Mouse (Mus musculus): ENCODE data around the gene Cyp2d22.
"Not testable (repeated sequence)": the region's sequence is repeated elsewhere in the genome, so short reads cannot be mapped to it uniquely, and the experiment has no call there.

Gene Cyp2d22

GRCm38 (mm10) chr15:82376393-82377138 is 3.5 kb downstream of the Cyp2d22 start:
- no peak for DNase-seq (ENCODE audit: low spot score in 2 of 2)

DNA sequence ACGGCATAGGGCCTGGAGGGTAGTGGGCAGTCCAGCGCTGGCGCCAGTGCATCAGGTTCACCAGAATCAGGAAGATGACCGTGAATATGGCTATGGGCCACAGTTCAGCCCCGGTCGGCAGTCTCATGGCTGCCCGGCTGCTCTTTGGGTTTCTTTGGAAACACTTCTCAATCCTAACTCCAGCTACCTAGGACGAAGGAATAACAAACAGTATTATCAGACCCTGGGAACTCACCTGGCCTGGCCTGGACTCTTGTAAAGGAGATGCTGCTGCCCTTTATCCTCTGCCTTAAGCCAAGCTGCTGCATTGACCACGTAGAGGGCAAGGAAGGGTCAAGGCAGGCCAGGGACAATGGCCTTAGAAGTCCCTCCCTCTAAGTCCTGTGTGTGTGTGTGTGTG is 4.2 kb downstream of the Cyp2d22 start:
- DNase-seq (ENCODE audit: low spot score in 2 of 2) = no peak

DNA sequence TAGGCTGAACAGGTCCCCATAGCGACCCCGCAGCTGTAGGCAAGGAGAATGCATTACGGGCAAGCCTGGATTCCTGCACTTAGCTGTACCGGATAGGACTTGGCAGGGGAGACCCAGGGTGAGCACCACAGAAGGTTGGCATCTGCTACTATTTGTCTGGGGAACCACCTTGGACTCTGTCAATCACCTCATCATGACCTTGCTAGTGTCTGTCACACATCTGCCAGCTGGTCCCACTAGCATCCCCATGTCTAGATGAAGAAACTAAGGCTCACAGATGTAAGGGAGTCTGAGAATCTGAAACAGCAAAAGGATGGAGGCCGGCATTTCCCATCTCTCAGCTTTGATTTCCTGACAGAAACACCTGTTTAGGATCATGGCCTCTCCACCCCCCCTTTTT is 5.6 kb downstream of the Cyp2d22 start:
- DNase-seq (ENCODE audit: low spot score in 2 of 2) = no peak

GRCm38 (mm10) chr15:82372991-82373390 is 7.1 kb downstream of the Cyp2d22 start:
- DNase-seq (ENCODE audit: low spot score in 2 of 2) = no peak

- DNase-seq (ENCODE audit: low spot score in 2 of 2) = no peak
Observed at GRCm38 (mm10) chr15:82372446-82372845, 7.6 kb downstream of the Cyp2d22 start.

DNA sequence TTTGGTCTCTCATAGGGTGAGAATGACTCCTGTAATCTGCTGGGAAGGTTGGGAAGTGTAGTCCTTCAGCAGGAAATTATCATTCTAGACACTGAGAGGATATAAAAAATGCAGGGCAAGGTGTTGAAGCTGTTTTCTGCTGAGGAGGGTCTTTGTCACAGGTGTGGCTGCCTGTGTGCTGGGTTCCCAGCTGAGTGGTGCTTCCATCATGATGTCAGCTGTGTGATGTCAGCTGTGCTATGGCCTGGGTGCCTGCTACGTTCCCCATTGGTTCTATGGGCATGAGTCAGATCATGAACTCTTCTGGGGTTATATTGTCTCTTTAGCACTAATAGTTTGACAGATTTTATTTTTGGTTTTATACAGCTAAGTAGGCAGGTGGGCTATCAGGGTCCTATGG is 11.2 kb downstream of the Cyp2d22 start:
- no peak for DNase-seq (ENCODE audit: low spot score in 2 of 2)

- no peak for DNase-seq (ENCODE audit: low spot score in 2 of 2)
Observed at GRCm38 (mm10) chr15:82368146-82368545, 11.9 kb downstream of the Cyp2d22 start.

DNA sequence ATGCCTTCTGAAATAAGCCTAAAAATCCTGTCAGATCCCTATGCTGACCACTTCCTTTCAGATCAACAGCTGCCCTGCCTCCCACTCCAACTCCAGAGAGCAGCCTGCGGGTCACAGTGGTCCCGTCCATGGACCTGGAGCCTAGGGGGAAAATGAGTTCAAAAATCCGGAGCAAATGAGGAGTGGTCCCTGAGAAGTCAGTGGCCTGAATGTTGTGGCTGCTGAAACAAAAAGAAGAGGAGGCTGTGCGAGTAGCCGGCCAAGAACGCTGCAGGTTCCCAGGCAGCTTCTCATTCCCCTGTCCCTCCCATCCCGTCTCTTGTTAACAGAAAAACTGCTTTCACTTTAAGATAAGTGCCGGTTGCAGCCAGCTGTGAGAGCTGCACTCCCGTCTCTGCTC is 15.5 kb downstream of the Cyp2d22 start:
- not testable (repeated sequence) for DNase-seq (ENCODE audit: low spot score in 2 of 2)

DNA sequence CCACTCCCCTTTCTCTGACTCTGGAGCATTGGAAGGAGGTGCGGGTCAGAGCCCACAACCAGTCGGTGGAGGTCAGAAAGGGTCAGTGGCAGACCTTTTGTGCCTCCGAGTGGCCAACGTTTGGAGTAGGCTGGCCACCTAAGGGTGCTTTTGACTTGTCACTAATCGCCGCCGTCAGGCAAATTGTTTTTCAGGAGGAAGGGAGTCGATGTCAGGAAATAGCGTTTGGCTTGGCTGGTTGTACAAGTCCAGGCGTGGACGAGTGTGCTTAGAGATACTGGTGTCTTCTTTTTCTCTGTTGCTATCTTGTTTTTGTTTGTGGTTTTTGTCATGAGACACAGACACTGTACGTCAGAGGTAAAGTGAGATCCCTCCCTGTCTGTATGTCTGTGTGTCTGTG is 16.3 kb downstream of the Cyp2d22 start:
- DNase-seq (ENCODE audit: low spot score in 2 of 2) = not testable (repeated sequence)

DNA sequence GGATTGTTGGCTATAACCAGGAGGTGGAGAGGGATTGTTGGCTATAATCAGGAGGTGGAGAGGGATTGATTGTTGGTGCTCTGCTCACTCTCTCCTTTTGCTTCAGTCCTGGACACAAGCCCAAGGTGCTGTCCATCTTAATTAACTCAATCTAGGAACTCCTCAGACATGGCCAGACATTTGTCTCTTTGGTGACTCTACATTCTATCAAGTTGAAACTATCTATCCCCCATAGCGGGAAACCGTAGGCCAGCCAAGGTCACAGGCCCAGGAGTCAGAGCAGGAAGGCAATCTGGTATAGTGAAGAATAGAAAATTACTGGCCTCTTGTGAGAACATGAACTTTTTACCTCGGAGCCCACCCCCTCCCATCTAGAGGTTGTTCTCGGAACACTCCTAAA is 17.8 kb downstream of the Cyp2d22 start:
- no peak for DNase-seq (ENCODE audit: low spot score in 2 of 2)

DNA sequence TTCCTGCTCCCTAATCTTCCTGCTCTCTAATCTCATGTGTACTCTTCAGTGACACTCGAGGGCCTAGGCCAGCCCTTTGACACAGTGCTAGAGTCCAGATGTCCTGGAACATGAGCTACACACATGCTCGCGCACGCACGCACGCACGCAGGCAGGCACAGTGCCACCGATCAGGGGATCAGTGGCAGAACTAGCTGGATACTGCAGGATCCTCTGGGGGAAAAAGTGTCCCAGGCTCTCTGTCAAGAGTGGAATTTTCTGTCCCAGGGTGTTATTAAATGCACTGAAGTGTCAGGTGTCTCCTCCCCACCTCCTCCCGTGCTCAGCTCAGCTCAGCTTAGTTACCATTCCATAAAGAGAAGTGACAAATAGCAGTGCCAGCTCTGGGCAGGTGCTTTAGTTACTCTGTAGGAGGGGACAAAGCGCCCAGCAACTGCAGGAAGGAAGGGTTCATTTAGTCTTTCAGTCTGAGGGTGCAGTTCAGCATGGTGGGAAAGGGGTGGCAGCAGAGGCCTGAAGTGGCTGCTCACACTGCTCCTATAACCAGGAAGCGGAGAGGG is 18.5 kb downstream of the Cyp2d22 start:
- no peak for DNase-seq (ENCODE audit: low spot score in 2 of 2)

DNA sequence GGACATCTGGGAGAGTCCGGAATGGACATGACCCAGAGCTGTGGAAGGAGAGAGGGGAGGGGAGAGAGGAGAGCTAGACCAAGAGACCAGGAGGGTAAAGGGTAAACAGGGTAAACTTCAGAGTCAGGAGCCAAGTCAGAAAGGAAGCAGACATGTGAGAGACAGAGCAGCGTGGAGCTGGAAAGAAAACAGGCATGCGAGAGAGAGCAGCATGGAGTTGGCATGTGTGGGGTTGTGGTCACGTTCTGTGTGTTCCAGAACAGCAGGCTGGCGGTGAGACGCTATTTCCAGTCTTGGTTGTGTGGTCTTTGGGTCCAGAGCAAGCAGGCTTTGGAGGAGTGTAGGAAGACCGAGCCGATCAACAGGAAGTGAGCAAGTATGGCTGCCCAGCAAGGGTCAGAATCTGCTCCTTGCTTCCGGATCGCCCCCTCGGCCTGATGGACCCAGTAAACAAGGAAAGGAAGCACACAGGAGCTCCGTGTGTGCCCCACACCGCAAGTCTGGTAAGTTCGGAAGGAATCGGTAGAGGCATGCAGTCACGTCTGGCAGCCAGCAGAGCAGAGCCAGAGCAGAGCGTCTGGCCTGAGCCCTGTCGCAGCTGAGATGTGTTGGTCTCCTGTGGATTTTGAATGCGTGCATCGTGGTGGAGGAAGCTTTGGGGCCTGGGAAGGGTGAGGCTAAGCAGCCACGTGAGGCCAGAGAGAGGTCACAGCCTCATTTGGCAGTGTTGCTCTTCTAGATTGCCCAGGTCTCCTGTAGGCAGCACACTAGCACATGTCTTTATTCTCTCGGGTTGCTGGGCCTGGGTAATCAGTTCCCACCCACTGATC is 21.4 kb downstream of the Cyp2d22 start:
- DNase-seq (ENCODE audit: low spot score in 2 of 2) = no peak

GRCm38 (mm10) chr15:82354126-82354945 is 25.7 kb downstream of the Cyp2d22 start, which contains the start of gene Ndufa6:
TSS of gene Ndufa6 (minus strand) at chr15:82354322.
- DNase-seq (ENCODE audit: low spot score in 2 of 2) = peak; percentile 96 to 97

- DNase-seq (ENCODE audit: low spot score in 2 of 2) = no peak
Observed at GRCm38 (mm10) chr15:82353745-82354113, 26.3 kb downstream of the Cyp2d22 start.

GRCm38 (mm10) chr15:82353078-82353744 is 26.8 kb downstream of the Cyp2d22 start:
- DNase-seq (ENCODE audit: low spot score in 2 of 2) = no peak

- DNase-seq (ENCODE audit: low spot score in 2 of 2) = no peak
Observed at GRCm38 (mm10) chr15:82351480-82351879, 28.6 kb downstream of the Cyp2d22 start.

DNA sequence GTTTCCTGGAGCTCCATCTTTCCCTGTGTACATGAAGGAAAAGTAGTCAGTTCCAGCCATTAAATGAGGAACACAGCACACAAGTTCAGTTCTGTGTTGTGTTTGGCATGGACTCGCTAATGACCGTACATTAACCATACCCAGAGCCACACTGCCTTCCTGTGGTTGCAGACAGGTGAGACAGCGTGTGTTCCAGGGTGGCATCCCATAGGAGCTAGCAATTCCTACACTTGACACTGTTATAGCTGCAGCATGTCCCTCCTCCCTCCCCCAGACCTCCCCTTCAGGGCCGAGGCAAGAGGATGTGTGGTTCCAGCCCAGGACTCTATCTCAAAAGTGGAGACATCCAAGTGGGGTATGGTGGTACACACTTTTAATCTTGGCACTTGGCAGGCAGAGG is 29.7 kb downstream of the Cyp2d22 start:
- no peak for DNase-seq (ENCODE audit: low spot score in 2 of 2)

- DNase-seq (ENCODE audit: low spot score in 2 of 2) = no peak
Observed at GRCm38 (mm10) chr15:82348999-82349341, 31.1 kb downstream of the Cyp2d22 start.

DNA sequence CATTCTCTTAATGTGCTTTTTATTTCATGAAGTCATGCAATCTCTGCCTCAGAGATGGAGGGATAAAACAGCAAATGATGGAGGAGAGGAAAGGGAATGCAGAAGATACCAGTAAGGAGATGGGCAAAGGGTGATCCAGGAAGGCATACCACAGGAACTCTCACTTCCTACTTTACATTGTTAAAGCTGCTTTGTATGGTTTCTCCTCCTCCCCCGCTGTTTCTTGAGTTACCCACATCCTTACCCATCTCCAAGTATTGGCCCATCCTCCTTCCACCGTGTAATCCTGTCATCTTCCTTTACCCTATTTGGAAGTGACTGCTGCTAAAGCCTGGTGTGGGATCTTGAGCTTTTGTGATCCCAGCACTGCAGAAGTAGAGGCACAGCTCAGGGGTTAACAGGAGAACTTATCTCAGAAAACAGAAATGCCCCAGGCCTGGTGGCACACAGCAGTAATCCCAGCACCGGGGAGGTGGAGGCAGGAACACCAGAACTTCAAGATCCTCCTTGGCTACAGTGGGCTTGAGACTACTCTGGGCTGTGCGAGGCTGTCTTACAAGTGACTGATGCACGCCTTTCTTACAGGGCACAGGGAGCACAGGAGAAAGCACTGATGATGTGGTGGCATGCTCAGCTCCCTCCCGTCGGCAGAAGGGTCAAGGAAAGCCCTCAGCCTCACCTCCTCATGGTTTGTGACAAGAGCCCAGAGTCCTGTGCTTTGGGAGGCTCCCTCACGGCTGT is 31.6 kb downstream of the Cyp2d22 start:
- DNase-seq (ENCODE audit: low spot score in 2 of 2) = no peak

- DNase-seq (ENCODE audit: low spot score in 2 of 2) = no peak
Observed at GRCm38 (mm10) chr15:82347852-82348251, 32.2 kb downstream of the Cyp2d22 start.

GRCm38 (mm10) chr15:82347303-82347676 is 32.8 kb downstream of the Cyp2d22 start:
- DNase-seq (ENCODE audit: low spot score in 2 of 2) = no peak

Measured in spleen, postnatal 14 days (tissue).